Comparison of ENCODE assay signal across 9 mouse cellular contexts in the genomic region with DNA sequence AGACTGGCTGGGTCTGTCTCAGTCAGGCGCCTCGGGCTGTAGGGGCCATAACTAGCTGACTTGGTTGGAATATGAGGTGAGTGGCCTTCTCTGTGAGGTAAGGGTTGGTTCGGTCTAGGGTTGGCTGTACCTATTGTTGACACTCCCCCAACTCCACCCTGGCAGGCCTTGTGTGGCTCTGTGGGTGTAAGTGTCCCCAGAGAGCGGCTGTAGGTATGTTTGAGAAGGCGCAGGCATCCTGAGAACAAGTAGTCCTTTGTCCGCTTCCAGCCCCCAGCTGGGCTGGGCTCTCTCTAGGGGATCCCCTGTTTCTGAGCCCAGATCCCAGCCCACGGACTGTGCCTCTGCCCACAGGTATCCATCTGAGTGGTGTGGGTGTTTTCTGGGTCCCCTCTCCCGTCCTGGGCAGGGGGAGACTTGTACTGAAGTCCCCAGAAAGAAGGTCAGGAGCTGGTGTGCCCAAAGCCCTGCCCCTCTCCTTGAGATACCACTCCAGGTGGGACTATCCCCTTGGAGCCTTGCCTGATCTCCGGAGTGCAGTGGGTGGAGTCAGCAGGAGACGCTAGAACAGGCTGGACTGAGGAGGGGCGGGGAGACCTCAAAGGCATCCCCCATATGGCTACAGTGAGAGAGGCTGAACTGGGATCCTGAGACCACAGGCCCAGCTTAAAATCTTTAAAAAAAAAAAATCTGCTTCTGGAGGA. TPM values are rescaled to one million over a fixed set of nuclear protein-coding genes. Genes with fewer than 3 reads are reported as not detected.
DNase-seq lines count a peak whose midpoint lies in the region; ATAC-seq and TF ChIP-seq lines count a peak whose summit lies in the region.
"Had no signal": no experiment of that assay in that cellular context is flagged by ENCODE, and none has a peak within 500 bp of the region (broad histone marks: within the 10 kb centered on the region; RNA-seq: fewer than 3 reads in every experiment).

No protein-coding gene starts in this region.

- peak; percentile 49 for DNase-seq in limb, embryonic 11.5 days (ENCODE audit: low spot score)
- no peak for DNase-seq in midbrain, postnatal 0 days (ENCODE audit: low spot score)
- DNase-seq in ovary, postnatal 36 days (ENCODE audit: low spot score), result no peak
- DNase-seq in cerebellum, postnatal 4 days (ENCODE audit: low spot score in 2 of 2), result no peak
- DNase-seq: cerebellum, adult 9-10 months had no signal

- H3K9ac ChIP-seq in intestine, embryonic 15.5 days, result no peak overlapping the region
- H3K9ac ChIP-seq in intestine, postnatal 0 days (ENCODE audit: low read depth, low read length), result no peak overlapping the region
- H3K9ac ChIP-seq in embryonic facial prominence, embryonic 12.5 days, result no peak overlapping the region
- no peak overlapping the region for H3K9ac ChIP-seq in limb, embryonic 11.5 days (ENCODE audit: low read length)
- H3K9ac ChIP-seq in midbrain, postnatal 0 days (replicated peaks; ENCODE audit: low read length, poor library complexity, severe bottlenecking), result 0 out of 2 replicates have a peak overlapping the region, but pooled peaks have one; percentile 8

- H3K4me2 ChIP-seq in intestine, embryonic 15.5 days (replicated peaks), result peak overlapping the region; percentile 19; the same call in 1 of the 2 replicates
- H3K4me2 ChIP-seq in intestine, postnatal 0 days (replicated peaks; ENCODE audit: low read depth), result no peak overlapping the region
- H3K4me2 ChIP-seq in embryonic facial prominence, embryonic 12.5 days (replicated peaks), result 0 out of 2 replicates have a peak overlapping the region, but pooled peaks have one; percentile 1
- no peak overlapping the region for H3K4me2 ChIP-seq in limb, embryonic 11.5 days (ENCODE audit: low read depth, severe bottlenecking)
- no peak overlapping the region for H3K4me2 ChIP-seq in midbrain, postnatal 0 days (ENCODE audit: low read depth, low read length, poor library complexity, severe bottlenecking)

- peak overlapping the region; percentile 60 for H3K27ac ChIP-seq in intestine, embryonic 15.5 days
- H3K27ac ChIP-seq in intestine, postnatal 0 days (ENCODE audit: low read depth, low read length), result no peak overlapping the region; the same call in 1 of the 2 replicates
- peak overlapping the region; percentile 87 for H3K27ac ChIP-seq in embryonic facial prominence, embryonic 12.5 days
- H3K27ac ChIP-seq in limb, embryonic 11.5 days (replicated peaks; ENCODE audit: low read depth, low read length), result peak overlapping the region; percentile 59; the same call in 1 of the 2 replicates
- peak overlapping the region; percentile 51; the same call in 1 of the 2 replicates for H3K27ac ChIP-seq in midbrain, postnatal 0 days (ENCODE audit: low read depth, low read length)

- no peaks in the 10 kb centered on the region for H3K9me3 ChIP-seq in intestine, embryonic 15.5 days
- no peaks in the 10 kb centered on the region for H3K9me3 ChIP-seq in intestine, postnatal 0 days (ENCODE audit: control insufficient read depth)
- no peaks in the 10 kb centered on the region for H3K9me3 ChIP-seq in embryonic facial prominence, embryonic 12.5 days
- no peaks in the 10 kb centered on the region for H3K9me3 ChIP-seq in limb, embryonic 11.5 days (ENCODE audit: control insufficient read depth, low read length)
- H3K9me3 ChIP-seq in midbrain, postnatal 0 days (ENCODE audit: low read length), result no peaks in the 10 kb centered on the region

- 44% methylated on average over 11 of the region's 11 CpGs for WGBS in intestine, embryonic 15.5 days
- 48% methylated on average over 11 of the region's 11 CpGs for WGBS in intestine, postnatal 0 days
- 20% methylated on average over 11 of the region's 11 CpGs for whole genome bisulfite sequencing in embryonic facial prominence, embryonic 12.5 days
- 33% methylated on average over 11 of the region's 11 CpGs for WGBS in limb, embryonic 11.5 days
- WGBS in midbrain, postnatal 0 days, result 39% methylated on average over 11 of the region's 11 CpGs

- ATAC-seq in intestine, embryonic 15.5 days, result no peak
- ATAC-seq in intestine, postnatal 0 days, result no peak
- ATAC-seq in embryonic facial prominence, embryonic 12.5 days (ENCODE audit: insufficient number of reproducible peaks, insufficient read depth, low FRiP score, low TSS enrichment), result no peak
- ATAC-seq in limb, embryonic 11.5 days (ENCODE audit: insufficient number of reproducible peaks, low FRiP score, low TSS enrichment, low read depth), result no peak
- ATAC-seq in midbrain, postnatal 0 days (ENCODE audit: low FRiP score), result no peak
- no peak for ATAC-seq in granulocyte monocyte progenitor cell, adult 5-6 weeks (replicated peaks; ENCODE audit: poor library complexity, severe bottlenecking)

- peaks cover 94% of the 10 kb centered on the region for H3K4me1 ChIP-seq in intestine, embryonic 15.5 days (replicated peaks)
- H3K4me1 ChIP-seq in intestine, postnatal 0 days (replicated peaks; ENCODE audit: control insufficient read depth, insufficient read depth, low read length), result peaks cover 29% of the 10 kb centered on the region
- H3K4me1 ChIP-seq in embryonic facial prominence, embryonic 12.5 days, result peaks cover 99% of the 10 kb centered on the region
- peaks cover 98% of the 10 kb centered on the region for H3K4me1 ChIP-seq in limb, embryonic 11.5 days (ENCODE audit: control insufficient read depth, insufficient read depth, low read length)
- peaks cover 77% of the 10 kb centered on the region for H3K4me1 ChIP-seq in midbrain, postnatal 0 days (ENCODE audit: insufficient read depth, low read length)

- H3K36me3 ChIP-seq in intestine, embryonic 15.5 days, result no peaks in the 10 kb centered on the region
- H3K36me3 ChIP-seq in intestine, postnatal 0 days (ENCODE audit: control insufficient read depth, insufficient read depth), result no peaks in the 10 kb centered on the region; the same call in 1 of the 2 replicates
- H3K36me3 ChIP-seq in embryonic facial prominence, embryonic 12.5 days, result no peaks in the 10 kb centered on the region
- H3K36me3 ChIP-seq in limb, embryonic 11.5 days (ENCODE audit: control insufficient read depth, insufficient read depth, low read length), result no peaks in the 10 kb centered on the region
- H3K36me3 ChIP-seq in midbrain, postnatal 0 days (ENCODE audit: insufficient read depth, low read length), result no peaks in the 10 kb centered on the region

- H3K27me3 ChIP-seq in intestine, embryonic 15.5 days (replicated peaks), result no peaks in the 10 kb centered on the region
- no peaks in the 10 kb centered on the region for H3K27me3 ChIP-seq in intestine, postnatal 0 days (replicated peaks; ENCODE audit: control insufficient read depth, insufficient read depth, low read length)
- no peaks in the 10 kb centered on the region for H3K27me3 ChIP-seq in embryonic facial prominence, embryonic 12.5 days
- no peaks in the 10 kb centered on the region for H3K27me3 ChIP-seq in limb, embryonic 11.5 days (ENCODE audit: control insufficient read depth, insufficient read depth, low read length)
- H3K27me3 ChIP-seq in midbrain, postnatal 0 days (ENCODE audit: insufficient read depth, low read length), result no peaks in the 10 kb centered on the region

- no peak overlapping the region for H3K4me3 ChIP-seq in intestine, embryonic 15.5 days (replicated peaks)
- H3K4me3 ChIP-seq in intestine, postnatal 0 days (ENCODE audit: low read depth, low read length), result no peak overlapping the region
- no peak overlapping the region for H3K4me3 ChIP-seq in embryonic facial prominence, embryonic 12.5 days
- H3K4me3 ChIP-seq in limb, embryonic 11.5 days (ENCODE audit: low read depth, low read length), result no peak overlapping the region
- no peak overlapping the region for H3K4me3 ChIP-seq in midbrain, postnatal 0 days (ENCODE audit: low read depth, low read length)

- TF ChIP-seq CTCF in intestine, postnatal 0 days (IDR thresholded peaks at IDR 0.05; ENCODE audit: low read depth), result no peak
- no peak for TF ChIP-seq CTCF in midbrain, postnatal 0 days (IDR thresholded peaks at IDR 0.05)

RNA-seq across cellular contexts. Expression of gene Ahdc1, which starts 34.9 kb away (rescaled TPM):
- 5.4 and 6.3 TPM in 2 replicates for polyA plus RNA-seq in intestine, embryonic 15.5 days (2015; fragmentation: Nextera tagmentation; extraction: Ambion mirVana)
- 2.4 and 3.1 TPM in 2 replicates for polyA plus RNA-seq in intestine, postnatal 0 days (2015; fragmentation: Nextera tagmentation; extraction: Ambion mirVana)
- 12.7 and 14.6 TPM in 2 replicates for polyA plus RNA-seq in embryonic facial prominence, embryonic 12.5 days (2016; fragmentation: Nextera tagmentation; extraction: Ambion mirVana)
- 10.2 and 10.5 TPM in 2 replicates for polyA plus RNA-seq in limb, embryonic 11.5 days (2014; fragmentation: Nextera tagmentation; extraction: Ambion mirVana)
- 105 and 115 TPM in 2 replicates for total RNA-seq in midbrain, postnatal 0 days (2014; rRNA removed)
- 9.2 and 11.0 TPM in 2 replicates for polyA plus RNA-seq in midbrain, postnatal 0 days (2015; fragmentation: Nextera tagmentation; extraction: Ambion mirVana)
- 1.3 and 4.7 TPM in 2 replicates for total RNA-seq in granulocyte monocyte progenitor cell, adult 5-6 weeks (2014; fragmentation: Nextera tagmentation)
- total RNA-seq in granulocyte monocyte progenitor cell, adult 5-6 weeks (2017), result 0.26 and 0.93 TPM in 2 replicates

Comparison
In these comparisons a context has a peak if more than half of its experiments do, and no peak if none do; other contexts are left out.
1. H3K4me2 ChIP-seq: peak in intestine, embryonic 15.5 days (single experiment) and embryonic facial prominence, embryonic 12.5 days (single experiment); none in intestine, postnatal 0 days (single experiment), limb, embryonic 11.5 days (single experiment) and midbrain, postnatal 0 days (single experiment).